Mouse (Mus musculus): ENCODE results near the gene Rab38.

- TF ChIP-seq CTCF (conservative IDR thresholded peaks at IDR 0.05; ENCODE audit: low read length) (no peak), NANOG (IDR thresholded peaks at IDR 0.05; ENCODE audit: borderline replicate concordance, low read length) (no peak), POU5F1 (IDR thresholded peaks at IDR 0.05; ENCODE audit: borderline replicate concordance, low read length) (no peak)
Measured at GRCm38 (mm10) chr7:88509748-88510147, 79.7 kb downstream of the Rab38 start.

All from E14TG2a.4 (cell line).